Mouse (Mus musculus) midbrain, embryonic 16.5 days (tissue): ENCODE results near the gene Ap2a2. TPM values are rescaled to one million over a fixed set of nuclear protein-coding genes. Genes with fewer than 3 reads are reported as not detected.
"Not testable (repeated sequence)": the region's sequence is repeated elsewhere in the genome, so short reads cannot be mapped to it uniquely, and the experiment has no call there.

ENCODE experiments used
- ATAC-seq: fragments of 200-750 bp; cut with Nextera tagmentation; 2 replicates; pipeline ENCODE4 v1.8.0; 2017; ENCODE audit warnings: moderate TSS enrichment
- H3K27ac ChIP-seq: fragments of 300-500 bp; sonication (generic); 2 replicates; pipeline ENCODE4 v1.5.1; 2014; ENCODE audit warnings: mild to moderate bottlenecking, low read length, mixed read lengths
- H3K27me3 ChIP-seq: fragments of 300-500 bp; sonication (generic); 2 replicates; pipeline ENCODE4 v1.6.1; 2014; ENCODE audit warnings: low read depth, low read length, mixed read lengths; ENCODE audit not compliant: control insufficient read depth, insufficient read depth
- H3K36me3 ChIP-seq: fragments of 300-500 bp; sonication (generic); 2 replicates; pipeline ENCODE4 v1.6.1; 2014; ENCODE audit warnings: mild to moderate bottlenecking, low read length, moderate library complexity, mixed read lengths; ENCODE audit not compliant: control insufficient read depth, insufficient read depth
- H3K4me1 ChIP-seq: fragments of 300-500 bp; sonication (generic); 2 replicates; pipeline ENCODE4 v1.6.1; 2014; ENCODE audit warnings: mild to moderate bottlenecking, low read length, mixed read lengths; ENCODE audit not compliant: control insufficient read depth, insufficient read depth
- H3K4me2 ChIP-seq: fragments of 300-500 bp; sonication (generic); 2 replicates; pipeline ENCODE4 v1.6.1; 2014; ENCODE audit warnings: mild to moderate bottlenecking, low read length, mixed read lengths
- H3K4me3 ChIP-seq: fragments of 300-500 bp; sonication (generic); 2 replicates; pipeline ENCODE4 v1.5.1; 2014; ENCODE audit warnings: low read depth, mild to moderate bottlenecking, low read length, moderate library complexity, mixed read lengths
- H3K9ac ChIP-seq: fragments of 300-500 bp; sonication (generic); 2 replicates; pipeline ENCODE4 v1.6.1; 2014; ENCODE audit warnings: low read depth, low read length, mixed read lengths
- H3K9me3 ChIP-seq: fragments of 300-500 bp; sonication (generic); replicated peaks from 2 replicates; pipeline ENCODE4 v1.6.1; 2014; ENCODE audit warnings: mild to moderate bottlenecking, low read length, mixed read lengths; ENCODE audit not compliant: control insufficient read depth, poor library complexity, severe bottlenecking
- WGBS: fragments of 180-500 bp; shearing (Covaris S2); extraction: QIAGEN DNeasy Blood & Tissue Kit; methylation state at CpG from one replicate; pipeline ENCODE4 v1.1.7; 2014; 5-methylcytosine and 5-hydroxymethylcytosine counted together
- polyA plus RNA-seq: library from polyadenylated mRNA; unstranded; fragments of >200 nt; fragmentation: Nextera tagmentation; extraction: Ambion mirVana; gene quantifications from 2 replicates; pipeline ENCODE4 v1.2.1, GENCODE M21; 2015

Ap2a2 gene
- polyA plus RNA-seq, 1 experiment from 2014 or later = 137 TPM

DNA sequence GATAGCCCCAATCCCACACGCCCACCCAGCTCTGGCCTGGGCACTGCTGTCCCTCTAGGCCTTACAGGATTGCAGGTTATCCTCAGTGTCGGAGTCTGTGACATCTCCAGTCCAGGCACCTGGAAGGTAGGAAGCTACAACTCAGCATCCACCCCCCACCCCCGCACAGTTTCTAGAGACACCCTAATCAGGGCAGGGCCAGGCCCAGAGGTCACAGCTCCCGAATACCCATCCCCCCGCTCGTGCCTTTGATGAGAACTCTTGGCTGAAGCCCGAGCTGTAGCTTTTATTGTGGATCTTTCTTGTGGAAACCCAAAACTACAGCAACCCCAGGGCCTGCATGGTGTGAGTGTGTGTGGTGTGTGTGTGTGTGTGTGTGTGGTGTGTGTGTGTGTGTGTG, 90.2 kb downstream of the Ap2a2 start:
- Histone ChIP-seq H3K4me2 (no peak overlapping the region), H3K4me3 (no peak overlapping the region), H3K4me1 (no peaks in the 10 kb centered on the region), H3K9me3 (no peaks in the 10 kb centered on the region), H3K27ac (no peak overlapping the region), H3K36me3 (no peaks in the 10 kb centered on the region), H3K9ac (no peak overlapping the region), H3K27me3 (no peaks in the 10 kb centered on the region)
- ATAC-seq = no peak
- 47% methylated on average over 7 of the region's 7 CpGs for WGBS

DNA sequence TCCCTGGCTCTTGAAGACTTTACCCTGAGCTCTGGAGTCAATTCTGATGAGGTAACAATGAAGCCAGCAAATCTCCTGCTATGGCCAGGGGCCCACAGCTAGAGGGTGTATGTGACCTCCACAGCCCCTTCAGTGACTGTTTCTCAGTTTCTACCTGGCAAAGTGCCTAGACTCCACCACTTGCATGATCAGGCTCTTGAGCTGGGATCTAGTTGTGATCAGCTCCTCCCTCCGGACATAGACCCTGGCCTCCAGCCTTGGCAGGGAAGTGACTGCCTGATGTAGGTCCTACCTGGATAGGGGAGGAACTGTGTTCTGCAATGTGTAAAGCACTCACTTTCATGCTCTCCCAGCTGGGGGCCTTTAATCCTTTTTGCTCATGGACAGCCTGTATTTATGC, 98.4 kb downstream of the Ap2a2 start:
- Histone ChIP-seq H3K9me3 (no peaks in the 10 kb centered on the region), H3K27me3 (no peaks in the 10 kb centered on the region), H3K36me3 (no peaks in the 10 kb centered on the region), H3K4me3 (no peak overlapping the region), H3K4me2 (no peak overlapping the region), H3K27ac (no peak overlapping the region), H3K9ac (no peak overlapping the region), H3K4me1 (no peaks in the 10 kb centered on the region)
- WGBS = 86% methylated on average over 1 of the region's 1 CpGs
- ATAC-seq = no peak

DNA sequence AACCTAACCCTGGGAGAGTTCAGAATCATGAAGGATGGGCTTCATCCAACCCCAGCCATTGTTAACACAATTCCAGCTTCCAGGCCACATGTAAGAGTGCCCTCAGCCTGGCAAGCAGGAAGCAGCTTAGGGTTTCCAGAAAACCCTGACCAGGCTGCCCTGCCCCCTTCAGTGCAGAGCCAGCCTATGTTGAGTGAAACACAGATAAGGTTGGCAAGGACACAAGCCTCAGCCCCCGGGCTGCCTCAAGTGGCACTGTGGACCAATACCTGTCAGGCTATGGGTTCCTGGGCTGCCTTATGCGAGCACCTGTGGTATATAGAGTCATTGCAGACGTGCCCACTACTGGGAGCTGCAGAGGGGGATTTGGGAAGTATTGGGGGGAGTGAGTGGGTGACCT, 99.5 kb downstream of the Ap2a2 start:
- Histone ChIP-seq H3K4me2 (no peak overlapping the region), H3K4me3 (no peak overlapping the region), H3K9ac (no peak overlapping the region), H3K9me3 (no peaks in the 10 kb centered on the region), H3K27me3 (no peaks in the 10 kb centered on the region), H3K27ac (no peak overlapping the region), H3K4me1 (no peaks in the 10 kb centered on the region), H3K36me3 (no peaks in the 10 kb centered on the region)
- ATAC-seq = no peak
- 81% methylated on average over 3 of the region's 3 CpGs for WGBS

DNA sequence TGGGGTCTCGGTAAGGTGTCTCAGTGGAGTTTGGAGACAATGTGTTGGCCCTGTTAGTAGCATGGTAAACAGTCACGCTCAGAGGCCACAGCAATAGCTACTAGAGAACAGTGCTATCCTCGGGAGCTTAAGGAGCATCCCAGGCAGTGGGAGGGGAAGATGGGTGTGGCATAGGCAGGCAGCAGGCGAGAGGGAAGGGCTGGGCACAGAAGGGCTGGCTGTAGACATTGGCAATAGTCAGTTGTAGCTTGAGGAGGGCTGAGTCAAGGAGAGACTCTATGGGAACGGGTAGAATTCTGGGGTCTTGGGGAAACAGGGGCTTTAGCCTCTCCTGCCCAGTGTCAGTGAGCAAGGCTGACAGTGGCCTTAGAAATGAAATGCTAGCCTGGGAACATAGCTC, 100.2 kb downstream of the Ap2a2 start:
- WGBS = 61% methylated on average over 5 of the region's 5 CpGs
- Histone ChIP-seq H3K4me1 (no peaks in the 10 kb centered on the region), H3K4me3 (no peak overlapping the region), H3K9ac (no peak overlapping the region), H3K9me3 (no peaks in the 10 kb centered on the region), H3K27me3 (no peaks in the 10 kb centered on the region), H3K27ac (no peak overlapping the region), H3K4me2 (no peak overlapping the region), H3K36me3 (no peaks in the 10 kb centered on the region)
- no peak for ATAC-seq

DNA sequence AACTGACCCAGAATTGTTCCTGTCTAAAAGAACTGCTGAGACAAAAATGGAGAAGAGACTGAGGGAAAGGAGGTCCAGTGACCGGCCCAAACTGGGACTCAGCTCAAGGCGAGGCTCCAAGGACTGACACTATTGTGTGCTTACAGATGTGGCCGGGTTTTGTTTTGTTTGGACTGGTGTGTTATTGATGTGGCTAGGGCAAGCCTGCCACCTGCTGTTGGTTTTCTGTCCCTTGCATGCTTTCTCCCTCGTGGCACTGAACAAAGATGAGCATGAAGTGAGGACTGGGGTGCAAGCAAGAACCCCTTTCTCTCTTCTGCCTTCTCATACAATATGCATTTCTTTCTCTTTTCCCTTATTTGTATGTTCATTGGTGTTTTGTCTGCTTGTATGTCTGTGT, 104.2 kb downstream of the Ap2a2 start:
- no peak overlapping the region for H3K27ac ChIP-seq
- H3K4me2 ChIP-seq = no peak overlapping the region
- H3K9ac ChIP-seq = no peak overlapping the region
- H3K4me3 ChIP-seq = no peak overlapping the region
- no peaks in the 10 kb centered on the region for H3K27me3 ChIP-seq
- no peaks in the 10 kb centered on the region for H3K9me3 ChIP-seq
- no peak for ATAC-seq
- H3K36me3 ChIP-seq = no peaks in the 10 kb centered on the region
- no peaks in the 10 kb centered on the region for H3K4me1 ChIP-seq
- 16% methylated on average over 4 of the region's 4 CpGs for WGBS

DNA sequence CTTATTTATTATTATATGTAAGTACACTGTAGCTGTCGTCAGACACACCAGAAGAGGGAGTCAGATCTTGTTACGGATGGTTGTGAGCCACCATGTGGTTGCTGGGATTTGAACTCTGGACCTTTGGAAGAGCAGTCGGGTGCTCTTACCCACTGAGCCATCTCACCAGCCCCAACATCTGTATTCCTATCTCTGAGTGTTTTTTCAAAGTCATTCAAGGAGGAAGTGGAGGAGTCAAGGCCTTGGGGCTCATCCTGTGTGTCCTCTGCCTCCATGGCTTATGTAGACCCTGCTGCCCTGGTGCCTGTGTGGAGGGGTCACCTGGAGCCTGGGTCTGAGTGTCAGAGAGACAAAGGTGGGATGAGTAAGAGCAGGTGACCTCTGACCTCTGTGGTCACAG, 107.1 kb downstream of the Ap2a2 start:
- H3K9me3 ChIP-seq, H3K9ac ChIP-seq, H3K27ac ChIP-seq, H3K36me3 ChIP-seq, H3K4me2 ChIP-seq, H3K4me3 ChIP-seq, H3K4me1 ChIP-seq, H3K27me3 ChIP-seq, ATAC-seq: not testable (repeated sequence)
- 88% methylated on average over 3 of the region's 3 CpGs for WGBS

DNA sequence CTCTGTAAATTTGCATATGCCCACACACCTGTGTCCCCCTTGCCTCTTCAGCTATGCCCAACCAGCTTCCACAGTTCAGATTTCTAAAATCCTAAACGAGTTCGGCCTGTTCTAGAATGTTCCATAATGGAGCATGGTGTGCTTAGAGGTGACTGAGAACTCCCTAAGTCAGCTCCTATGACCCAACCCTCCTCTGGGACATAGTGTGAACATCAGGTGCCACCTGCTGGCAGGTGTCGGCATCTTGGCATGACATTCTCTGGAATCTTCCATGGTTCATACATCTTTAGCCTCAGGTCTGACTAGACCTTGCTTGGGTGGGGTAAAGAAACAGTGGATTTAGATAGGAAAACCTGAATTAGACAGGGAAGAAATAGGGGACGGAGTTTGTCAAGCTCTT, 109.0 kb downstream of the Ap2a2 start:
- 86% methylated on average over 4 of the region's 4 CpGs for WGBS
- no peak for ATAC-seq
- H3K36me3 ChIP-seq = no peaks in the 10 kb centered on the region
- no peaks in the 10 kb centered on the region for H3K27me3 ChIP-seq
- no peak overlapping the region for H3K4me2 ChIP-seq
- H3K27ac ChIP-seq = no peak overlapping the region
- H3K9ac ChIP-seq = no peak overlapping the region
- H3K4me3 ChIP-seq = no peak overlapping the region
- no peaks in the 10 kb centered on the region for H3K4me1 ChIP-seq
- no peaks in the 10 kb centered on the region for H3K9me3 ChIP-seq

DNA sequence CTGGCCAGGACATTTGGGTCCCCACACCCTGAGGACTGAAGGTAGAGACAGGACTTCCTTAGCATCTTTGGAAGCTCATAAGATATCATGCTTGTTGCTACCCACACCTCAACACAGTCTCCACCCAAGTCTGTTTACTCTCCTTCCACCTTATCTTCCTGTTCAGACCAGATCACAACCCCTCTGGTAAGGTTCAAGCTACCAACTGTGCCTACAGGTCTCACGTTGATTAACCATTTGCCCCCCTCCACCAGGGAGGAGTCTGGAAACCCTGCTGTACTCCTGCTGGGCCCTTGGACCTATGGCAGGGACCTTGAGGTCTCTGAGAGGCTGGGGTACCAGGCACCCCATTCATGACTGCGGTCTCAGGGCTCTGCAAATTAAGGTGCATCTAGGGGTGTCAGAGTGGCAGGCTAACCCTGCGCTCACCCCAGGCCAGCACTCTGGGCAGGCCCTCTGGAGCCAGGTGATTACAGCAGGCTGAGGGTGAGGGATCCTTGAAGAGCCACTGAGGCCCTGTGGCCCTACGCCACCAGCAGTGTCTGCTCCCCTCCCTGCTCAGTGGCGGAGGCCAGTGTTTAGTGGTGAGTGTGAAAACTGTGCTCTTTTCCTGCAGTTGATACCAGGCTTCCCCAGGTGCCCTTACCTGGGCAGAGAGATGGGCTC, 109.8 kb downstream of the Ap2a2 start:
- Histone ChIP-seq H3K4me1 (no peaks in the 10 kb centered on the region), H3K9me3 (no peaks in the 10 kb centered on the region), H3K4me2 (no peak overlapping the region), H3K9ac (no peak overlapping the region), H3K27me3 (no peaks in the 10 kb centered on the region), H3K27ac (no peak overlapping the region), H3K4me3 (no peak overlapping the region), H3K36me3 (no peaks in the 10 kb centered on the region)
- no peak for ATAC-seq
- WGBS = 89% methylated on average over 5 of the region's 5 CpGs

DNA sequence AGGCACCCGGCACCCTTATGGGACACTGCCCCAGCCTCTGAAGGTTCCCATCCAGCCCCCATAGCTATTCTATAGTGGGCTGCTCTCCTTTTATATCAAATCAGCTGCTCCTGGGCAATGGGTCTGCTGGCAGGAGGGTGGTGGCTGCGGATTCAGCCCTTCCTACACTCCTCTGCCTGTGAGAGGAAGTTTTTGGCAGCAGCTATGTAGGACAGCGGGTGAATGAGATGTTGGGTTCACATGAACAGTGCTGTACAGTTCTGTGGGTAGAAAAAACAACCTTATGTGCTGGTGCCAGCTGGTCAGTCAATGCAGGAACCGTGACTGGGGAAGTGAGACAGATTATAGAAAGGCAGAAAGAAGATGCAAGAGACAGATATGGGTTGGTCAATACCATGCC, 116.9 kb downstream of the Ap2a2 start:
- ATAC-seq = no peak
- 80% methylated on average over 4 of the region's 4 CpGs for WGBS

More for the DNA sequence above, 116.9 kb downstream of the Ap2a2 start:
- Histone ChIP-seq H3K9me3 (no peaks in the 10 kb centered on the region), H3K36me3 (no peaks in the 10 kb centered on the region), H3K4me1 (no peaks in the 10 kb centered on the region), H3K27ac (no peak overlapping the region), H3K27me3 (no peaks in the 10 kb centered on the region), H3K4me3 (no peak overlapping the region), H3K4me2 (no peak overlapping the region), H3K9ac (no peak overlapping the region)
